In genomic region chr11:85833081-85833521, GRCm38 (mm10) we compare ENCODE assay signal across 9 mouse cellular contexts. TPM values are rescaled to one million over a fixed set of nuclear protein-coding genes. Genes with fewer than 3 reads are reported as not detected.
DNase-seq lines count a peak whose midpoint lies in the region; ATAC-seq and TF ChIP-seq lines count a peak whose summit lies in the region.
"Had no signal": no experiment of that assay in that cellular context is flagged by ENCODE, and none has a peak within 500 bp of the region (broad histone marks: within the 10 kb centered on the region; RNA-seq: fewer than 3 reads in every experiment).

No protein-coding gene starts in this region.

- peak overlapping the region; percentile 76 for H3K4me2 ChIP-seq in hindbrain, embryonic 11.5 days (replicated peaks; ENCODE audit: low read depth, low read length)
- H3K4me2 ChIP-seq in liver, embryonic 16.5 days (ENCODE audit: low read depth, low read length) = peak overlapping the region; percentile 49
- peak overlapping the region; percentile 93 for H3K4me2 ChIP-seq in stomach, embryonic 16.5 days (ENCODE audit: low read depth, low read length)

- H3K27me3 ChIP-seq in hindbrain, embryonic 11.5 days (ENCODE audit: control insufficient read depth, insufficient read depth, low read length) = peaks cover 91% of the 10 kb centered on the region
- H3K27me3 ChIP-seq in liver, embryonic 16.5 days (ENCODE audit: control insufficient read depth, insufficient read depth, low read depth, low read length) = peaks cover 100% of the 10 kb centered on the region
- peaks cover 56% of the 10 kb centered on the region for H3K27me3 ChIP-seq in stomach, embryonic 16.5 days (ENCODE audit: control insufficient read depth, insufficient read depth, low read length)

- no peaks in the 10 kb centered on the region for H3K36me3 ChIP-seq in hindbrain, embryonic 11.5 days (ENCODE audit: control insufficient read depth, insufficient read depth, low read length)
- no peaks in the 10 kb centered on the region for H3K36me3 ChIP-seq in liver, embryonic 16.5 days (ENCODE audit: control insufficient read depth, insufficient read depth)
- H3K36me3 ChIP-seq in stomach, embryonic 16.5 days (ENCODE audit: control insufficient read depth, insufficient read depth, low read length) = no peaks in the 10 kb centered on the region

- peak; percentile 61 for DNase-seq in gastrocnemius, adult 2 months
- DNase-seq in gastrocnemius, postnatal 10 days = no peak
- peak; percentile 51 for DNase-seq in ZHBTc4 (ENCODE audit: low read depth, low spot score)
- DNase-seq in hindbrain, embryonic 11.5 days (ENCODE audit: low spot score) = peak; percentile 65
- no peak for DNase-seq in left cerebral cortex, postnatal 4 days
- no peak for DNase-seq in left cerebral cortex, postnatal 25 days (ENCODE audit: low spot score in 2 of 2)

- peak overlapping the region; percentile 58; the same call in 1 of the 2 replicates for H3K9ac ChIP-seq in hindbrain, embryonic 11.5 days (ENCODE audit: low read depth, low read length)
- 0 out of 2 replicates have a peak overlapping the region, but pooled peaks have one; percentile 19 for H3K9ac ChIP-seq in liver, embryonic 16.5 days (ENCODE audit: low read depth, low read length)
- peak overlapping the region; percentile 91 for H3K9ac ChIP-seq in stomach, embryonic 16.5 days (ENCODE audit: low read length)

- no peak for TF ChIP-seq CTCF in gastrocnemius, adult 2 months (IDR thresholded peaks at IDR 0.05)

- intact Hi-C loops in gastrocnemius, adult 2 months (cut with DNase I) = no loop called here
- intact Hi-C loops in left cerebral cortex, postnatal 4 days (cut with DNase I) = loop anchor here (5.0 kb wide), 1 partner anchor 361 kb away; no protein-coding TSS in a partner anchor
- intact Hi-C loops in left cerebral cortex, postnatal 25 days (cut with DNase I) = no loop called here

- WGBS in hindbrain, embryonic 11.5 days = under 1% methylated on average over 29 of the region's 54 CpGs
- 0% methylated on average over 32 of the region's 54 CpGs for WGBS in liver, embryonic 16.5 days (ENCODE audit: insufficient replicate concordance)
- WGBS in stomach, embryonic 16.5 days = under 1% methylated on average over 50 of the region's 54 CpGs

- H3K4me3 ChIP-seq in gastrocnemius, adult 2 months = peak overlapping the region; percentile 80
- peak overlapping the region; percentile 40 for H3K4me3 ChIP-seq in hindbrain, embryonic 11.5 days (ENCODE audit: low read depth, low read length)
- peak overlapping the region; percentile 49 for H3K4me3 ChIP-seq in liver, embryonic 16.5 days (ENCODE audit: low read depth, low read length)
- H3K4me3 ChIP-seq in stomach, embryonic 16.5 days (replicated peaks; ENCODE audit: low read length) = peak overlapping the region; percentile 66

- peaks cover 22% of the 10 kb centered on the region for H3K4me1 ChIP-seq in hindbrain, embryonic 11.5 days (replicated peaks; ENCODE audit: control insufficient read depth, insufficient read depth, low read length)
- H3K4me1 ChIP-seq in liver, embryonic 16.5 days (ENCODE audit: control insufficient read depth, low read depth, low read length) = peaks cover 10% of the 10 kb centered on the region
- peaks cover 28% of the 10 kb centered on the region for H3K4me1 ChIP-seq in stomach, embryonic 16.5 days (ENCODE audit: control insufficient read depth, insufficient read depth, low read length)

- no peaks in the 10 kb centered on the region for H3K9me3 ChIP-seq in hindbrain, embryonic 11.5 days (ENCODE audit: control insufficient read depth, low read length)
- H3K9me3 ChIP-seq in liver, embryonic 16.5 days (replicated peaks; ENCODE audit: control insufficient read depth, low read length) = no peaks in the 10 kb centered on the region
- H3K9me3 ChIP-seq in stomach, embryonic 16.5 days (replicated peaks; ENCODE audit: control insufficient read depth, low read length) = no peaks in the 10 kb centered on the region

- ATAC-seq in hindbrain, embryonic 11.5 days (ENCODE audit: low FRiP score) = no peak
- no peak for ATAC-seq in liver, embryonic 16.5 days (ENCODE audit: low read depth)
- ATAC-seq in stomach, embryonic 16.5 days (ENCODE audit: insufficient read depth, low FRiP score) = no peak

- H3K27ac ChIP-seq in gastrocnemius, adult 2 months = peak overlapping the region; percentile 81
- H3K27ac ChIP-seq in hindbrain, embryonic 11.5 days (ENCODE audit: low read depth, low read length) = peak overlapping the region; percentile 60
- H3K27ac ChIP-seq in liver, embryonic 16.5 days (ENCODE audit: low read length) = no peak overlapping the region
- H3K27ac ChIP-seq in stomach, embryonic 16.5 days (ENCODE audit: low read length) = peak overlapping the region; percentile 89

RNA-seq across cellular contexts. Expression of gene Tbx2, which starts 0.8 kb away (rescaled TPM):
- 1 to 10 TPM; 1.7 to 3.6 TPM for total RNA-seq in gastrocnemius, adult 2 months (2021)
- total RNA-seq in gastrocnemius, postnatal 10 days (2021) = 10 to 100 TPM; 11.0 to 14.3 TPM
- 2.3 and 3.7 TPM in 2 replicates for polyA plus RNA-seq in hindbrain, embryonic 11.5 days (2014; fragmentation: Nextera tagmentation; extraction: Ambion mirVana)
- 0.18 and 0.26 TPM in 2 replicates for polyA plus RNA-seq in liver, embryonic 16.5 days (2015; fragmentation: Nextera tagmentation; extraction: Ambion mirVana)
- 2.9 and 3.1 TPM in 2 replicates for polyA plus RNA-seq in stomach, embryonic 16.5 days (2015; fragmentation: Nextera tagmentation; extraction: Ambion mirVana)
- 1 to 10 TPM; 3.7 to 3.9 TPM for total RNA-seq in left cerebral cortex, postnatal 4 days (2021)
- total RNA-seq in left cerebral cortex, postnatal 25 days (2021) = 1 to 10 TPM; 1.8 to 2.2 TPM

RNA-seq across cellular contexts. Expression of gene Gm11444, which starts 17.0 kb away (rescaled TPM):
- not detected for total RNA-seq in gastrocnemius, adult 2 months (2021)
- total RNA-seq in gastrocnemius, postnatal 10 days (2021) = not detected
- polyA plus RNA-seq in hindbrain, embryonic 11.5 days (2014; fragmentation: Nextera tagmentation; extraction: Ambion mirVana) = not detected in 2 replicates
- polyA plus RNA-seq in liver, embryonic 16.5 days (2015; fragmentation: Nextera tagmentation; extraction: Ambion mirVana) = not detected in 2 replicates
- polyA plus RNA-seq in stomach, embryonic 16.5 days (2015; fragmentation: Nextera tagmentation; extraction: Ambion mirVana) = not detected in 2 replicates
- not detected for total RNA-seq in left cerebral cortex, postnatal 4 days (2021)
- not detected for total RNA-seq in left cerebral cortex, postnatal 25 days (2021)
- total RNA-seq: gastrocnemius, postnatal 36 days had no signal

RNA-seq across cellular contexts. Expression of gene Tbx4, which starts 53.1 kb away (rescaled TPM):
- 1 to 10 TPM in 1 of 2 experiments, under 1 TPM in 1; 0.87 to 1.8 TPM for total RNA-seq in gastrocnemius, adult 2 months (2021)
- total RNA-seq in gastrocnemius, postnatal 10 days (2021) = 1 to 10 TPM; 3.0 to 4.4 TPM
- 0.08 and 0.13 TPM in 2 replicates for polyA plus RNA-seq in hindbrain, embryonic 11.5 days (2014; fragmentation: Nextera tagmentation; extraction: Ambion mirVana)
- not detected in 2 replicates for polyA plus RNA-seq in liver, embryonic 16.5 days (2015; fragmentation: Nextera tagmentation; extraction: Ambion mirVana)
- polyA plus RNA-seq in stomach, embryonic 16.5 days (2015; fragmentation: Nextera tagmentation; extraction: Ambion mirVana) = 0.17 and 0.22 TPM in 2 replicates
- total RNA-seq in left cerebral cortex, postnatal 4 days (2021) = under 1 TPM; 0.12 to 0.38 TPM
- total RNA-seq in left cerebral cortex, postnatal 25 days (2021) = under 1 TPM; 0.23 to 0.32 TPM

Comparison
In these comparisons a context has a peak if more than half of its experiments do, and no peak if none do; other contexts are left out.
1. DNase-seq: peak in gastrocnemius, adult 2 months (single experiment), ZHBTc4 (single experiment) and hindbrain, embryonic 11.5 days (single experiment); none in gastrocnemius, postnatal 10 days (single experiment), left cerebral cortex, postnatal 4 days (single experiment) and left cerebral cortex, postnatal 25 days (0 of 2).
2. H3K9ac ChIP-seq: peak in every context shown above with its lines; median percentile 91 in stomach, embryonic 16.5 days; 58 in hindbrain, embryonic 11.5 days; 19 in liver, embryonic 16.5 days.
3. Peak in every context shown above with its lines, with median percentiles within 50 percentile points of each other: H3K4me3 ChIP-seq and H3K4me2 ChIP-seq.